Mouse (Mus musculus) thymus, adult 2 months (tissue): ENCODE data around the gene Gm5678.
"Not testable (repeated sequence)": the region's sequence is repeated elsewhere in the genome, so short reads cannot be mapped to it uniquely, and the experiment has no call there.

Source experiments
- CTCF ChIP-seq: fragments of 200-500 bp; IDR thresholded peaks from 2 replicates; pipeline ENCODE4 v1.5.1; 2012; ENCODE audit warnings: mild to moderate bottlenecking, control low read depth, low read length, moderate library complexity, borderline replicate concordance; ENCODE audit not compliant: control insufficient read depth, poor library complexity, insufficient read depth; ENCODE audit errors: extremely low read depth
- POLR2A ChIP-seq: fragments of 200-500 bp; IDR thresholded peaks from 2 replicates; pipeline ENCODE4 v1.6.1; 2012; ENCODE audit warnings: mild to moderate bottlenecking, low read length, control low read depth, moderate library complexity; ENCODE audit not compliant: control insufficient read depth, poor library complexity, insufficient read depth; ENCODE audit errors: extremely low read depth

DNA sequence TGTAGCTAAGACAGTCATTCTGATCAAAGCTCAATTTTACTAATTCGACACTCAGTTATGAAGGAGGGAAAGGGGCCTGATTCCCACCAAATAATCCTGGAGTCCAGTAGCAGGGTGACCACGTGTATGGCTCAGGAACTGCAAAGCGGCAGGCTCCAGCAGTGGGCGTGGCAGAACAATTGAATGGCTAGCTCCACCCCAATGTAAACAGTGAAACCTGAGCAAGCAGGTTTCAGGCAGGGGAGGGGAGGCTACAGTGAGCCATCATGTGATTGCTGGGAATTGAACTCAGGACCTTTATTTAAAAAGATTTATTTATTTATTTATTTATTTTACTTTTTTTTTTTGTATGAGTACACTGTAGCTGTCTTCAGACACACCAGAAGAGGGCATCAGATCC, 42.6 kb downstream of the Gm5678 start:
- not testable (repeated sequence) for TF ChIP-seq CTCF, POLR2A
